Mouse (Mus musculus) cerebellum, postnatal 4 days (tissue): Measurements from ENCODE around the gene Trarg1.
"Not testable (repeated sequence)": the region's sequence is repeated elsewhere in the genome, so short reads cannot be mapped to it uniquely, and the experiment has no call there.

Source experiments
- DNase-seq, 2 experiments: peaks; one replicate each; pipeline ENCODE4 v3.0.0; 2022; ENCODE audit warnings: low spot score in 2 of 2, mixed read lengths in 1 of 2

The Trarg1 gene

DNA sequence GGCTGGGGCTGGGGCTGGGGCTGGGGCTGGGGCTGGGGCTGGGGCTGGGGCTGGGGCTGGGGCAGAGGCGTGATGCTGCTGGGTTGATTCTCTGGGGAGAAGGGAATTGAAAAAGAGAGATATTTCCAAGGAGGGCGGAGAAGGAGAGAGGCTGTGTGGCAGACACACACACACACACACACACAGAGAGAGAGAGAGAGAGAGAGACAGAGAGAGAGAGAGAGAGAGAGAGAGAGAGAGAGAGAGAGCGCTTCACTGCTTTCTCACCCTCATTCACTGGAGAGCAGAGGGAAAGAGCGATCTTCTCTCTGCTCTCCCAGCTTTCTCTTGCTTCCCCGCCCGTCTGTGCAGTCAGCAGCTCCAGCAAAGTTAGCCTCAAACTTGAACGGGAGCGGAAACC is at the start of gene Trarg1:
TSS of gene Trarg1 (plus strand) at position 301 of the 400 bp plus-strand sequence.
- not testable (repeated sequence) for DNase-seq

DNA sequence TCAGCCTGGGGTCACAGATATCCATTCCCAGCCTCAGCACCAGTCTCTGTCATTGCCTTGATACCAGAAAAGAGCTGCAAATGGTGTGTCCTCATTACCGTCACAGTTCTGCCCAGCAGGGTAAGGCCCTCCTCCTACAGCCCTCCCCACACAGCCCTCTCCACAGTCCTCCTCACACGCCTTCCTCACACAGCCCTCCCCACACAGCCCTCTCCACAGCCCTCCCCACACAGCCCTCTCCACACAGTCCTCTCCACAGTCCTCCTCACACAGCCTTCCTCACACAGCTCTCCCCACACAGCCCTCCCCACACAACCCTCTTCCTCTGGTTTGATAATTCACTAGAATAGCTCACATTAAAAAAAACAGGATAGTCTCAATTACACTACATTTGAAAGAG is 49.6 kb upstream of the Trarg1 start:
- DNase-seq: no peak

GRCm38 (mm10) chr11:76630487-76630886 is 49.1 kb upstream of the Trarg1 start:
- no peak for DNase-seq

- peak in 1 of 2 experiments; percentile 30 for DNase-seq
Measured at GRCm38 (mm10) chr11:76639269-76639985, 40.2 kb upstream of the Trarg1 start.

DNA sequence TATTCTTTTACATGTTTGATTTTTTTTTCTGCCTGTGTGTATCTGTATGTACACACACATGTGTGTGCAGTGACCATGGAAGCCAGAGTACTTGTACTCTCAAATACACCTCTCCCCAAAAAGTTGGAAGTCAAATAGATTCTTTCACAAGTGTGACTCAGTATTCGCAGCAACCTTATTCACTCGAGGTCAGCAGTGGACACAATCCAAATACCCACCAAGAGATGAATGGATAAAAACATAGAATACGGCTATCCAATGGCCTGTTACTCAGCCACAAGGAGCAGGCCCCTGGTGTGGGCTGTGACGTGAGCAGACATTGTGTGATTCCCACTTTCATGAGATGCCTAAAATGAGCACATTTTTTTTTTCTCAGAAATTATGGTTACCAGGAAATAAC is 39.4 kb upstream of the Trarg1 start:
- no peak for DNase-seq

- no peak for DNase-seq
Measured at GRCm38 (mm10) chr11:76644257-76644656, 35.4 kb upstream of the Trarg1 start.

DNA sequence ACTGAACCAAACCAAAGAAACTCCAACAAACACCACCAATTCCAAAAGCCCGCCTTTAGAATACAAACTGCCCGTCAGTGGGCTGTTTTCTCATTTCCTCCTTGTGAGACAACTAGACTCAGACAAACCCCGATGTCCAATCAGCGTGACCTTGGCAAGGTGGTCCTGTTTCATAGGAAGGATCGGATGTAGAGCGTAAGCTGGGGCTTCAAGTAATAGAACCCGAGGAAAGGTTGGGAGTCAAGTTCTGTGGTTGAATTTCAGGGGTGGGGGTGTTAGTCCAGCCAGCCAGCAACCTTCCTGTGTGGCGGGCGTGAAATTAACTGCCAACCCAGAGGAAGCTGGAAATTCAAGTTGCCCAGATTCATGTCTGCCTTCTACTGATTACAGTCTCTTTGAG is 34.6 kb upstream of the Trarg1 start:
- no peak for DNase-seq

- DNase-seq: peak; percentile 97 to 99
Measured at GRCm38 (mm10) chr11:76645955-76646354, 33.7 kb upstream of the Trarg1 start.

- peak; percentile 47 to 81 for DNase-seq
Measured at GRCm38 (mm10) chr11:76647062-76647461, 32.5 kb upstream of the Trarg1 start.

- DNase-seq: peak; percentile 41 to 77
Measured at GRCm38 (mm10) chr11:76647500-76647899, 32.1 kb upstream of the Trarg1 start.

GRCm38 (mm10) chr11:76650862-76651560 is 28.6 kb upstream of the Trarg1 start:
- DNase-seq: no peak

DNA sequence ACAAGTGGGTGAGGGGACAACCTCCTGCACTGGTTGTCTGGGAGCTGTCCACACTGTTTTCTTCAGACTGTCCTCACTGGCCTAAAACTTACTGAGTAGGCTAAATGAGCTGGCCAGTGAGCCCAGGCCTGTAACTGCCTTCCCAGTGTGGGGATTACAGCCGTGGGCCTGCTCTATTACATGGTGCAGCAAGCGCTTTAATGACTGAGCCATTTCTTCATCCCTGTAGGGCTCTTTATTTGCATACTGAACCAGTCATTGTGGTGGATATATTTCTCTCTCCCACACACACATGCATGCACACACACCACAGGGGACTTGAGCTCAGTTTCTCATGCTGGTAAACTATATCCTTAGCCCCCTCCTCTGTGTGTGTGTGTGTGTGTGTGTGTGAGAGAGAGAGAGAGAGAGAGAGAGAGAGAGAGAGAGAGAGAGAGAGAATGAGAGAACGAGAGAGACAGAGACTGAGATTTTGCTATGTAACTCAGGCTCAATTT is 26.7 kb upstream of the Trarg1 start:
- no peak for DNase-seq

- DNase-seq: peak in 1 of 2 experiments; percentile 54
Measured at GRCm38 (mm10) chr11:76655106-76655505, 24.5 kb upstream of the Trarg1 start.

- DNase-seq: no peak
Measured at GRCm38 (mm10) chr11:76657450-76657970, 22.1 kb upstream of the Trarg1 start.

GRCm38 (mm10) chr11:76659138-76659930 is 20.3 kb upstream of the Trarg1 start:
- DNase-seq: no peak

DNA sequence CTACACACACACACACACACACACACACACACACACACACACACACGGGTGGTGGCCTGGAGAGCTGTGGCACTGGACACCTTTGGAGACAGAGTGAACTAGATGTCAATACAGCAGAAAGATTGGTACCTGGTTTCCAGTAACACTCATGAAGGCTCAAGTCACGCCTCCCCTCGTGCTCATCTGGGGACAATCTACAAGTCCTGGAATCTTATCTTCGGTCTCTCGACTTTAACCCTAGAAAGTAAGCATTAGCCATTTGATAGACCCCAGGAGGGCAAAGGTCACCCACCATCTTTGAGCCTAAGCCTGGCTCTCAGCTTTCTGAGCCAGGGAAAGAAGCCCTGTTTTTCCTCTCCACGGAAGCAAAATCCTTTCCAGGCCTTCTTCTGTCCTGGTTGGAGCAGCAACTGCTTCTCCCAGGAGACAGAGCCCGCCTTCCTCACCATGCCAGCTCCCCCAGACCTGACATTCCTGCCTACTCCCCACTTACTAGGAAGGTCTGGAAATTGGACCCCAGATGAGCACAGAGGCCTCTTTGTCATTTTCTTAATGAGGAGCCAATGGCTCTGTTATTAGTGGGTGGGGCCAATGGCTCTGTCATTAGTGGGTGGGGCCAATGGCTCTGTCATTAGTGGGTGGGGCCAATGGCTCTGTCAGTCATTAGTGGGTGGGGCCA is 17.7 kb upstream of the Trarg1 start:
- DNase-seq: no peak

- DNase-seq: no peak
Measured at GRCm38 (mm10) chr11:76666002-76666649, 13.5 kb upstream of the Trarg1 start.

- DNase-seq: no peak
Measured at GRCm38 (mm10) chr11:76667807-76668206, 11.8 kb upstream of the Trarg1 start.

GRCm38 (mm10) chr11:76671871-76672475 is 7.6 kb upstream of the Trarg1 start, which contains the start of gene Bhlha9:
Gene Bhlha9 (plus strand): TSS chr11:76672470.
- DNase-seq: peak in 1 of 2 experiments; percentile 35
